Mouse (Mus musculus) G1E (cell line): ENCODE measurements around the gene Otog.

Experiments
- CTCF ChIP-seq: IDR thresholded peaks from 2 replicates; pipeline ENCODE4 v1.5.1; 2012; ENCODE audit warnings: low read depth, low read length, inconsistent platforms, mixed read lengths
- TAL1 ChIP-seq: conservative IDR thresholded peaks from 2 replicates; pipeline ENCODE4 v1.6.1; 2012; ENCODE audit warnings: low read depth, low read length, inconsistent platforms, mixed read lengths

- no peak for TF ChIP-seq CTCF
- no peak for TF ChIP-seq TAL1
Measured at GRCm38 (mm10) chr7:46350119-46350702, 109.4 kb downstream of the Otog start.
